Mouse (Mus musculus) layer of hippocampus, adult 11-12 months (tissue): ENCODE measurements at regions not wholly inside any gene's neighbourhood (a gene's known extent, or its start where the extent isn't known, plus 50 kb on each side); places are given as distances from the start of the nearest gene placed in this dataset.

Experiments
- DNase-seq: peaks from one replicate; pipeline ENCODE4 v3.0.0; 2022; ENCODE audit warnings: low spot score

DNA sequence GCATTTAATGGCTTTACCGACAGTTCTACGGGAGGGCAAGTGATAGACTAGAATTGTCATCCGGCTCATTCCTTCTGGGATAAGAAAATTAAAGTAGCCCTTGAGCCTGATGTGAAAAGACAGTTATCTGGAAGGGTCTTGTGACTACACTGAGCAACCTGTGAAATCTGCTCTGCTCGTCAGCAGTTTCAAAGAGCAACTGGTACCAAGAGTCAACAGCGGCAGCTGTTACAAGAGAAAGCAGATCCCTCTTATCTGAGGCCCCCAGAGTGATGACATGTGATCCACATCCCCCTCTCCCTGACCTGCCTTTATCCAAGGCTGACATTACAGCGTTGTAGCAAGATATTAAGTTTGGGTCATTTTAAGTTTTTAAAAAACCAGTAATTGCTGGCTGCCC lies 52.6 kb upstream of the Unc13c start:
- no peak for DNase-seq

DNA sequence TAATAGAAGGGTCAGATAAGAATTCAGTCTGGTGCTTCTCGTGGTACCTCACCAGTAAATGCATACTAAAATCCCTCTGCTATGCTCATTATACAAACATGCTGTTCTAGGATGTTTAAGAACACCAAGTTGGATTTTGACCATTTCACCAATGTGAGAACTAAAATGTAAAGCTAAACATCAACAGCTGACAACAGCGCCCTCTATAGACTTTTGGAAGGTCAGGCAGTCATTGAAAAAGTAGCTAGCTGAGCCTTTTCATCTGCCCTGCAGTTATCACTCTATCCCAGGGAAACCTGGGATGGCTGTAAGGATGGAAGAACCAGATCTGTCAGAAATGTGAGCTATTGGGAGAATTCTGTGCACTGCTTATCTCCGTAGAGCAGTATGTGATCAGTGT lies 55.2 kb upstream of the Unc13c start:
- DNase-seq = no peak

DNA sequence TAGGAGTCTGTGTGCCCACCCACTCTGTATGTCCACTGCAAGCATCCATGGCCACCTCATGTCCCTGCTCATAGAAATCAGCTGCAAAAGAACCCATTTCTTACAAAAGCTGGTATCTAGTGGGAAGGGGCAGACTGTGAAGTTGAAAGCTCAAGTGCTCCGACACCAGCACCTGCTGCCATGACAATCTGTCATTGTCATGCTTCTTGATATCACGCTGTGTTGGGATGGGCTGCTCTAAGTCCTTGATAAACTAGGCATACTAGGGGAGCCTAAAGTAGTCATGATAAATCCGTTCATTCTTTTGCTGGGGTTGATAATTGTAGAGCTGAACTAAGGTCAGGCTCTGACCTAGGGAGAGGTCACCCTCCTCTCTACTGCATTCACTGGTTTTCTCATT lies 57.4 kb upstream of the Unc13c start:
- no peak for DNase-seq

DNA sequence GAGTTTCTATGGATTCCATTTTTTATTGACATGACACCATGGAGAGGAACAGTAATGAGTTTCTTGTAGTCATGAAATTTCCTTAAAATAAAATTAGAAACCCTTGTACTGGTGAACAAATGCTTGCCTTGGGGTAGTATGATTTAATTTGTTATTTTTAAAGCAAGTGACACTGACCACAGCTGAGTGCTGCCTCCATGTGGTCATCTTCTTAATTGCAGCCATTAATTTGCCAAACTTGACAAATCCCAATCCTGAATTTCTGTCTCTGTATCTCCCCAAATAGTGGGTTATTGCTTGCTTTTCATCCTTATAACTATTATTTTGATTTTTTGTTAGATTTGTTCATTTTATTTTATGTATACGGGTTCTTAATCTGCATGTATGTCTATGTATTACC lies 59.7 kb upstream of the Unc13c start:
- peak; percentile 25 for DNase-seq

DNA sequence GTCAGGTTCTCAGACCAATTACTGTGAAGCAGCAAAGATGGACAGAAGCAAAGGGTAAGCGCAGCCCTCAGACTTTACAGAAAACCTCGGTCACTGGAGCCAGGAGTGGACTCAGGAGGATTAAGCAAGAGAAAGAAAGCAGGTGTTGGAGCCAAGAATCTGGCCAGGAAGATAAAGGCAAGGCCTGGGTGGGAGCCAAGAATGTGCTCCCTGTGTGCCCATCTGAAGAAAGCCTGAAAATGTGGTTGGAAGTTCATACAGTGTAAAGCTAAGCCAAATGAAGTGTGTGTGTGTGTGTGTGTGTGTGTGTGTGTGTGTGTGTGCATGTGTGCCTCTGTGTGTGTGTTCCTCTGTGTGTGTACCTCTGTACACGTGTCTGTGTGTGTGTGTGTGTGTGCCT lies 64.2 kb upstream of the Wdr72 start:
- no peak for DNase-seq

DNA sequence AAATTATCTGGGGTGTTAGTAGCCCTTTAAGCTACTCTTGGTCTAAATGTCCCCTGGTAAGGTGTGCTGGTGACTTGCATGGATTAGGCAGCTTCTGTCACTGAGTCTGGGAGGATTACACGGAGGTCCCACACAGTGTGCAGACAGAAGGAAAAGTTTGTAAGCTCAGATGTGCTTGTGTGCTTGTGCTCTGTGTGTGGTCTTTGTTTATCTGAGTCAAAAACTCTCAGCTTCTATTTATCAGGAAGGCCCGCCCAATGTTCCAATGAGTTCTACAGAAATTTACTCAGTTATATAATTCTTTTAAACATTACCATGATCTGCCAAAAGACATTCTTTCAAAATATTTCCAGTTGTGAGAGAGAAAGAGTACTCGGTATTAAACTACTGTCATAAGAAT lies 60.4 kb upstream of the Wdr72 start:
- DNase-seq = no peak

DNA sequence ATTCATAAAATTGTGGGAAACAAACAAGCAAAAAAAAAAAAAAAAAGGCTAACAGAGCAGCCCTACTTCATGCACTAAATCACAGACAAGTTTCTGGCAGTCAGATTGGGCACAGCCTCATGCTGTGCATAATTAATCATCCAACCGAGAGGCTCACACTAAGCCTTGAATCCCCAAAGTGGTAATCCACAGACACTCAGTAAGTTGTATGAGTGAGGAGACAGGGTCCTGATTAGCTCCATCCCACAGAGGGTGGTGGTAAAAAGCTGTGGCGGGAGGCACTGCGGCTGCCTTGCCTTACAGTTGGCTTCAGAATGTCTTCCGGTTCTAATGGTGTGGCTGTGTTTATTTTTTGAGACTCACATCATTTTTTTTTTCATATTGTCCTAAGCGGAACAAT lies 53.4 kb upstream of the Wdr72 start:
- no peak for DNase-seq

DNA sequence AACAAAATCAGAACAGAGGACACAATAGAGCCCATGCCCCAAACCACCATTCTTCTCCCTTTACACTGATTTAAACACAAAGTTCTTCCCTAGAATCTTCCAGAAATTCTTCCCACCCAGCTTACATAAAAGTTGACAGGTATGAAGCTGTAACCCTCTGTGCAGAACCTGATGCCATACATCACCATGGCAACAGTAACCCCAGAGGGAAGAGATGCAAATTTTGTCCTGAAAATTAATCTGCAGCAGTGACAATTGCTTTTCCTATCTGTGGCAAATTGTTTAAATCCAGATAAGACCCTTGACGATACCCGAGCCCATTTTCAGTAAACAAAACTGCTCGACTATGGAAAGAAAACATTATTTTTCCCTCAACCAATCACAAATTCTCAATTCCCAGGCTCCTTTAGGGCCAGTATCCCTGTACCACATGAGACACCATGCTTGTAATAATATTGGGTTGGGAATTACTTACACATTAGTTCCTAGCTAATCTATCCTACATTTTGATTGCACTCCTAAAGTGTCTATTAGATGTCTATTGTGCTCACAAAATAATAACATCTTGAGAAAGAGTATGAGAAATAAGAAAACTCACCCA lies 52.6 kb upstream of the Wdr72 start:
- no peak for DNase-seq

DNA sequence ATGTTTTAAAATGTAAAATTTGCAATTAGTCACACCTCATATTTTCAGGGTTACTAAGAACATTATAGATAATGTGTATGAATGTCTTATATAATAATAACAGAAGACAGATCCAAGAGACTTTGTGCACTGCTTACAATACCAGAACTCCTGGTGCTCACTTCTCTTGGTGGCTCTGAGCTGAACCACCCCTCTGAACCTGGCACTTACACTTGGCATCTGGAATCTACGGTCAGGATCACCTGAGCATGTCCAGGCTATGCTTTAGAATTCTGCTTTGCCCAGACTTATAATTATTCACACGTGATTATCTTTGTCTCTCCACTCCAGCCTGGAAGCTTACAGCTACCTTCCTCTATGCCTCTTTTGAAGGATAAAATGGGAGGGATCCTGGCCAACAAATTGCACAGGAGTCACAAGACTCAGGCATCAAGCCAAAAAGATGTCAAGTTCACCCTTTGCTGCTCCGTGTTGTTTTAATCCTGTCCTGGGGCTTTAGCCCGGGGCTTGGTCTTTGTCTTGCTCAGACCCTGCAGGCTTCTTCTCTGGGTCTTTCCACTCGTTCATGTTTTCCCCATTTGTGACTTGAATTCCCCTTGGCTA lies 51.8 kb upstream of the Wdr72 start:
- DNase-seq = no peak
